Mouse (Mus musculus) heart, adult 2 months (tissue): Measurements from ENCODE around the gene Gm20388. TPM values are rescaled to one million over a fixed set of nuclear protein-coding genes. Genes with fewer than 3 reads are reported as not detected.
A peak's percentile ranks its signal among the peaks of the same experiment; 100 is the strongest.

ENCODE experiments used
- DNase-seq, 2 experiments: peaks; one replicate each; pipeline ENCODE4 v3.0.0; 2021
- H3K27ac ChIP-seq: fragments of 200-600 bp; 2 replicates; pipeline ENCODE4 v1.8.1; 2022
- H3K27me3 ChIP-seq: fragments of 200-500 bp; 2 replicates; pipeline ENCODE4 v1.6.1; 2012; ENCODE audit warnings: mild to moderate bottlenecking, low read length, inconsistent platforms, mixed read lengths; ENCODE audit not compliant: control insufficient read depth, insufficient read depth
- H3K36me3 ChIP-seq: fragments of 200-500 bp; 2 replicates; pipeline ENCODE4 v1.6.1; 2012; ENCODE audit warnings: low read length, inconsistent platforms; ENCODE audit not compliant: control insufficient read depth, insufficient read depth
- H3K4me1 ChIP-seq: fragments of 200-500 bp; 2 replicates; pipeline ENCODE4 v1.6.1; 2011; ENCODE audit warnings: low read length; ENCODE audit not compliant: control insufficient read depth, insufficient read depth
- H3K4me3 ChIP-seq: fragments of 200-600 bp; 2 replicates; pipeline ENCODE4 v1.8.1; 2022
- H3K79me2 ChIP-seq: fragments of 200-500 bp; replicated peaks from 2 replicates; pipeline ENCODE4 v1.6.1; 2012; ENCODE audit warnings: mild to moderate bottlenecking, inconsistent platforms, low read length, moderate library complexity, mixed read lengths; ENCODE audit not compliant: control insufficient read depth, insufficient read depth
- H3K9ac ChIP-seq: fragments of 200-500 bp; 2 replicates; pipeline ENCODE4 v1.6.1; 2012; ENCODE audit warnings: low read depth, mild to moderate bottlenecking, control low read depth, inconsistent platforms, low read length, mixed read lengths
- CTCF ChIP-seq: fragments of 200-600 bp; IDR thresholded peaks from 2 replicates; pipeline ENCODE4 v1.8.1; 2022; ENCODE audit warnings: antibody characterized with exemption, mild to moderate bottlenecking, moderate library complexity
- EP300 ChIP-seq: fragments of 200-500 bp; IDR thresholded peaks from 2 replicates; pipeline ENCODE4 v1.6.1; 2011; ENCODE audit warnings: low read depth, low read length, control low read depth; ENCODE audit not compliant: insufficient read depth
- POLR2A ChIP-seq: fragments of 200-500 bp; IDR thresholded peaks from 2 replicates; pipeline ENCODE4 v1.6.1; 2011; ENCODE audit warnings: mild to moderate bottlenecking, low read depth, low read length, control low read depth; ENCODE audit not compliant: insufficient read depth
- WGBS: fragments of 180-500 bp; shearing (Covaris S2); methylation state at CpG from one replicate; pipeline ENCODE4 v1.1.7; 2018; 5-methylcytosine and 5-hydroxymethylcytosine counted together
- intact Hi-C: fragments of 180-260 bp; cut with DNase I; formaldehyde crosslinking; loops from one replicate; pipeline ENCODE4 v1.15.1; 2025
- polyA plus RNA-seq: library from polyadenylated mRNA; depleted of rRNA; stranded (reverse); fragments of >200 nt; gene quantifications from 2 replicates; pipeline ENCODE4 v1.2.3, GENCODE M21; 2012
- total RNA-seq, 2 experiments: library from RNA; stranded (reverse); gene quantifications; 2 replicates each; pipeline ENCODE4 v1.2.3; 2021

Gene Gm20388
- total and polyA plus RNA-seq, 3 experiments, result 1.8 to 32.3 TPM; not detected in 1

DNA sequence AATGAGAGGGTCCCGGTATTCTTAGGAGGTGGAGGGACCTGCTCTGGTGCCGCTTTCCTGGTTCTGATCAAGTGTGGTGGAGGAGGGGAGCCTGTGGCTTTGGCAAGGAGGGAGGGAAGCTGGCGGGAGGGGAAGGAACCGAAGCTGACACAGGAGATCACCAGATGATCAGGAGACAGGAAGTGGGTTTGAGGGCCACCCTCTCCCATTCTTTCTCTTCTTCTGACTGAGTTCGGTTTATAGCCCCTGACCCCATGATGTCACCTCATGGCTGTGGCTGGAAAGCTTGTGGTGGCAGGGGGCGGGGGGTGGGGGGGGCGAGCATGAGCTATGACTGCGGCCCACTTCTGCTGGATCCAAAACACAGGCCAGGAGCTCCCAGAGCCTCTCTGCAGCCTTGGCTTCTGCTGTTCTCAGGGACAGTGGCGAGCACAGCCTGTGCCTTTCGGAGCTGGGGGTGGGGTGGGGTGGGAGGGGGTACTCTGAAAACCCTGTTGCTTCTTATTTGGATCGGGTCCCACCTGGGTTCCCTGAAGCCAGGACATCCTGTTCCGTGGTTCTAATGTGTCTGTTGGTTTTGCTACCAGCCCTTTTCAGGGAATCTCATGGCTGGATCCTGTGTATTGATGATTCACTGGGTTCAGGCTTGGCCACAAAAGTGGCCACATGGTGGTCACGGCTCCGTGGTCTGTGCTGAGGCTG, 2201.8 kb downstream of the Gm20388 start:
- no peaks in the 10 kb centered on the region for H3K79me2 ChIP-seq
- no peak overlapping the region for H3K4me3 ChIP-seq
- H3K27ac ChIP-seq, result no peak overlapping the region
- H3K9ac ChIP-seq, result no peak overlapping the region
- no peak for TF ChIP-seq EP300
- TF ChIP-seq CTCF, result no peak
- no peak for TF ChIP-seq POLR2A
- WGBS, result 61% methylated on average over 14 of the region's 14 CpGs
- peaks cover 1% of the 10 kb centered on the region; the same call in 1 of the 2 replicates for H3K4me1 ChIP-seq
- no peaks in the 10 kb centered on the region for H3K27me3 ChIP-seq
- DNase-seq, result peak in 1 of 2 experiments; percentile 18
- H3K36me3 ChIP-seq, result no peaks in the 10 kb centered on the region
- intact Hi-C loops, result loop anchor here (5.0 kb wide), 1 partner anchor 60 kb away; no protein-coding TSS in a partner anchor

DNA sequence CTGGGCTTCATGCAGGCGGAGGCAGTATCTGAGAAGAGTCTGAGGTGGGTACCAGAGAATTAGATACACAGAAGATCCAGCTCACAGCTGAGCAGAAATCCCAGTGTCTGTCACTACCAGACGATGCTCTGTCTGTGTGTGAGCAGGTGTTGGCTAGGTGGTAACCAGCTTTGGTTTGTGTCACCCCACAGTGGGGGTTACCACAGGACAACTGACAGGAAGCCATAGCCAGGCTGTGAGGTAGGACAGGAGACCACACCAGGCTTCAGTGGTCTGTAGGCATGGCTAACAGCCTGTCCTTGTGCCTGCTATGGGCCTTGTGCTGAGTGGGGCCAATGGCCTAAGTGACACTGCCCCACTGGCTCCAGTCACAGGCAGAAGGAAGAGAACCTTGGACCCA, 2204.2 kb downstream of the Gm20388 start:
- intact Hi-C loops, result loop anchor here (5.0 kb wide), 1 partner anchor 63 kb away; no protein-coding TSS in a partner anchor
- Histone ChIP-seq H3K9ac (no peak overlapping the region), H3K36me3 (no peaks in the 10 kb centered on the region), H3K79me2 (no peaks in the 10 kb centered on the region), H3K27ac (no peak overlapping the region), H3K4me3 (no peak overlapping the region), H3K27me3 (no peaks in the 10 kb centered on the region), H3K4me1 (peaks cover 1% of the 10 kb centered on the region; the same call in 1 of the 2 replicates)
- 95% methylated on average over 2 of the region's 2 CpGs for WGBS
- no peak for DNase-seq
- no peak for TF ChIP-seq EP300
- TF ChIP-seq POLR2A, result no peak

DNA sequence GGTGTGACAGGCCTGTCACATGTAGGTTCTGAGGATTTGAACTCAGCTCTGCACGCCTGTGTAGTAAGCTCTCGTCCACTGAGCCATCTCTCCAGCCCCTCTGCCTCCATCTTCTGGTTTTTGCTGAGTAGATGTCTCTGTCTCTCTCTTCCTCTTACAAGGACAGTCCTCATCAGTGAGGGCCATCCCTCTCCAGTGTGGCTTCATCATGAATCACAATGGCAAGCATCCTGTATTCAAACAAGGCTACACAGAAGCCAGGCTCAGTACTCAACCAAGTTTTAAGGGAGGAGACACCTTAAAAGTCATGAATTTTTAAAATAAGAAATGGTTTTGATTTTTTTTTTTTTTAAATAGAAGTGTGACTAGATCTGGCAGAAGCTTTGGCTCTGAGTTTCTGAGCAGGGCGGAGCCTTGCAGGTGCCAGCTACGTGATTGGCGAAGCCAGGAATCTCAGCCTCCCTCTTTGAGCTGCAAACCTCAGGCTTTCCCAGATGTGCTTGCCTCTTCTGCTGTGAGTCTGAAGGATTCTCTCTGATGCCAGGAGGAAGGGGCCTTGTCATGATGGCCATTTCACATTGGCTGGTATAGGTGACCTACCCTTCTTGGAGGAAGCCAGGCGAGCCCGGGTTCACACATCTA, 2206.2 kb downstream of the Gm20388 start:
- Histone ChIP-seq H3K27ac (no peak overlapping the region), H3K79me2 (no peaks in the 10 kb centered on the region), H3K4me1 (peaks cover 1% of the 10 kb centered on the region; the same call in 1 of the 2 replicates), H3K9ac (no peak overlapping the region), H3K4me3 (no peak overlapping the region), H3K27me3 (no peaks in the 10 kb centered on the region), H3K36me3 (no peaks in the 10 kb centered on the region)
- DNase-seq, result no peak
- WGBS, result 94% methylated on average over 7 of the region's 7 CpGs
- intact Hi-C loops, result no loop called here
- TF ChIP-seq EP300 (no peak), CTCF (no peak), POLR2A (no peak)

DNA sequence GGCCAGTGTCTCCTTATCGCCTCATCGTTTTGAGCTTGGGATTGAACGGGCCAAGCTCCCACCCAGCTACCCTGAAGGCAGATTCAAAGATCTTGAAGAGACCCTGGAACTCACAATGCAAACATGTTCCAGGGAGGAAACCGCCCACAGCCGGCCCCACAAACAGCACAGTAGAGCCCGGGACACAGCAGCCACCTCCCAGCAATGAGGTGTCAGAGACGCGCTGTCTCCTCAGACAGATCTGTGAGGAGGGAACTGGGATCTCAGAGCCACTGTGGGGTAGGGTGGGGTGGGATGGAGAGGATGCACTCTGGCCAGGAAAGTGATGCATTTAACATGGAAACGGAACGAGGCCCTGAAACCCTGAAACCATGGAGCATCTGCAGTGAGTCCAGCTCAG, 2207.5 kb downstream of the Gm20388 start:
- no peaks in the 10 kb centered on the region for H3K79me2 ChIP-seq
- no peak overlapping the region for H3K9ac ChIP-seq
- no peak for DNase-seq
- WGBS, result 64% methylated on average over 10 of the region's 10 CpGs
- intact Hi-C loops, result no loop called here
- TF ChIP-seq POLR2A (no peak), CTCF (no peak), EP300 (no peak)
- H3K4me3 ChIP-seq, result no peak overlapping the region
- no peaks in the 10 kb centered on the region for H3K36me3 ChIP-seq
- H3K27me3 ChIP-seq, result no peaks in the 10 kb centered on the region
- no peaks in the 10 kb centered on the region for H3K4me1 ChIP-seq
- no peak overlapping the region for H3K27ac ChIP-seq

DNA sequence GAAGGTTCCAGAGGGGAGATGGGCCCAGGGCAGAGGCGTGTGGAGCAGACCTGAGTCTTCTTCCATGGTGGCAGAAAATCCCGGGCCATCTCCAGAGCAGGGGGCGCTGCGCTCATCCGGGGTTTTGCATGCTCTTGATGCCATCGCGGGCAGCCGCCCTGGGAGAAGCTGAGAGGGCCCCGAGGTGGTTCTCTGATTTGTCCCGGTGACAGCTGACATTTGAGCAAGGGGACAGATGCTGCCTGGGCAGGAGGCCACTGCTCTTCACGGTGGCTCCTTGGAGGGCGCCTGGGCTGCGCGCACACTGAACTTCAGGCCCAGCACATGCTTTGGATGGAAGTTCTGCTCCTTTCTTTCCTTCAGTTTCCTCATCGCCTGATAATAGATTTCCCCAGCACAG, 2207.9 kb downstream of the Gm20388 start:
- no peaks in the 10 kb centered on the region for H3K79me2 ChIP-seq
- H3K9ac ChIP-seq, result no peak overlapping the region
- no peaks in the 10 kb centered on the region for H3K27me3 ChIP-seq
- H3K4me3 ChIP-seq, result no peak overlapping the region
- TF ChIP-seq POLR2A (no peak), CTCF (no peak), EP300 (no peak)
- no peaks in the 10 kb centered on the region for H3K36me3 ChIP-seq
- DNase-seq, result no peak
- no peaks in the 10 kb centered on the region for H3K4me1 ChIP-seq
- WGBS, result 82% methylated on average over 15 of the region's 15 CpGs
- H3K27ac ChIP-seq, result no peak overlapping the region
- intact Hi-C loops, result no loop called here

DNA sequence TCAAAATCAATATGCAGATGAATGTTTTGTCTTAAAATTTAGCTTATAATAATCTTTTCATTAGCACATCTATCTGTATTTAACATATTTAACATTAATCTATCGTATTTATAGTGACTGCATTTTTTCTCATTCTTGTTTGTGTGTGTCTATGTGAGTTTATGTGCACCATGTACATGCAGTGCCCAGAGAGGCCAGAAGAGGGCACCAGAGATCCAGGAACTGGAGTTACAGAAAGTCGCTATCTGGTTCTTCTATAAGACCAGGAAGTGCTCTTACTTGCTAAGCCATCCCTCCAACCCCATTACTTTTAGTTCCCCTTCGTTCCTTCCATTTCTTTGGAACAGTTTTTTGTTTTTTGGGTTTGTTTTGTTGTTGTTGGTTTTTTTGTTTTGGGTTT, 2213.7 kb downstream of the Gm20388 start:
- Histone ChIP-seq H3K9ac (no peak overlapping the region), H3K36me3 (no peaks in the 10 kb centered on the region), H3K79me2 (no peaks in the 10 kb centered on the region), H3K27ac (no peak overlapping the region), H3K27me3 (no peaks in the 10 kb centered on the region), H3K4me3 (no peak overlapping the region), H3K4me1 (no peaks in the 10 kb centered on the region)
- TF ChIP-seq EP300 (no peak), CTCF (peak; percentile 45), POLR2A (no peak)
- WGBS, result 93% methylated on average over 3 of the region's 3 CpGs
- DNase-seq, result no peak
- intact Hi-C loops, result no loop called here
